Comparison of ENCODE assay signal across 10 mouse cellular contexts in the genomic region with DNA sequence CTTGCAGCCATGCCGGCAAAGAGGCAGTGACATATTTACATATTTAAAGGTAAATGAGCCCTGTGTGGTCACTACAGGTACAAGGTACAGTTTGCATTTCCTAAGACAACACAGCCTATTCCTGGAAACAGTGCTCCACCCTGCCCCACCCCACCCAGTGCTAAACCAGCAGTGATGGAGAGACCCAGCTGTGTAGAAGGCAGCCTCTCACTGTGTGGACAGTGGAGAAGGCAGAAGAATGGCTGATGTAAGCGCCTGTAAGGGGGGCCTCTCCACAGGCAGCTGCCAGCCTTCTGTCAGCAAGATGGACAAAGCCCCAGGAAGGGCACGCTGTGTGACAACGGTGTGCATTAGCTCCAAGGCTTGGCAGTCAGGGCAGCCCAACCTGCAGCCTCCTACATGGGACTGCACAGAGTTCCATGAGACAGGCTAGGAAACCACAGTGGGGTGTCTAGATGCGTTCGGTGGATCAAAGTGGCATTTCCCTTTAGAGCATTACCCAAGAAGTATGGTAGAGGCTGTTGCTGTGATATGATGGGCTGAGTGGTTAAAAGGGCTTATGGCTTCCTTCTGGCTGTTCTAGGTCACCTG.
DNase-seq lines count a peak whose midpoint lies in the region; ATAC-seq and TF ChIP-seq lines count a peak whose summit lies in the region.
"Had no signal": no experiment of that assay in that cellular context is flagged by ENCODE, and none has a peak within 500 bp of the region (broad histone marks: within the 10 kb centered on the region; RNA-seq: fewer than 3 reads in every experiment).

No protein-coding gene starts in this region.

- H3K4me3 ChIP-seq in heart, adult 2 months = no peak overlapping the region
- no peak overlapping the region for H3K4me3 ChIP-seq in hindbrain, embryonic 10.5 days
- no peak overlapping the region for H3K4me3 ChIP-seq in midbrain, embryonic 14.5 days (replicated peaks; ENCODE audit: low read depth, low read length)
- H3K4me3 ChIP-seq: limb, embryonic 12.5 days had no signal

- TF ChIP-seq POLR2A in heart, adult 2 months (IDR thresholded peaks at IDR 0.05; ENCODE audit: insufficient read depth, low read depth, low read length) = no peak

- intact Hi-C loops in heart, adult 2 months (cut with DNase I) = loop anchor here (5.0 kb wide), 2 partner anchors 566 to 616 kb away; no protein-coding TSS in a partner anchor

- TF ChIP-seq CTCF in heart, adult 2 months (IDR thresholded peaks at IDR 0.05) = no peak

- H3K36me3 ChIP-seq in heart, adult 2 months (ENCODE audit: control insufficient read depth, insufficient read depth, low read length) = no peaks in the 10 kb centered on the region
- H3K36me3 ChIP-seq in hindbrain, embryonic 10.5 days = no peaks in the 10 kb centered on the region
- H3K36me3 ChIP-seq in midbrain, embryonic 14.5 days (ENCODE audit: control insufficient read depth, insufficient read depth, low read length) = no peaks in the 10 kb centered on the region
- H3K36me3 ChIP-seq: limb, embryonic 12.5 days had no signal

- no peak overlapping the region for H3K27ac ChIP-seq in heart, adult 2 months
- peak overlapping the region; percentile 29; the same call in 1 of the 2 replicates for H3K27ac ChIP-seq in hindbrain, embryonic 10.5 days
- no peak overlapping the region for H3K27ac ChIP-seq in midbrain, embryonic 14.5 days (replicated peaks; ENCODE audit: low read depth, low read length)
- H3K27ac ChIP-seq: limb, embryonic 12.5 days had no signal

- H3K4me2 ChIP-seq in midbrain, embryonic 14.5 days (ENCODE audit: low read length) = no peak overlapping the region
- H3K4me2 ChIP-seq: limb, embryonic 12.5 days had no signal

- DNase-seq in heart, adult 11 months = peak; percentile 71
- no peak for DNase-seq in heart, adult 2 months
- DNase-seq in ES-CJ7 (ENCODE audit: low read depth, low spot score) = peak; percentile 55
- DNase-seq in hindbrain, embryonic 10.5 days (ENCODE audit: low spot score) = no peak
- peak; percentile 30 for DNase-seq in midbrain, embryonic 14.5 days
- no peak for DNase-seq in frontal cortex, postnatal 36 days (ENCODE audit: low spot score in 2 of 2)
- DNase-seq in layer of hippocampus, postnatal 10 days (ENCODE audit: low spot score in 2 of 2) = no peak
- DNase-seq in kidney, postnatal 36 days = no peak

- H3K9ac ChIP-seq in heart, adult 2 months (ENCODE audit: low read depth, low read length) = no peak overlapping the region
- no peak overlapping the region for H3K9ac ChIP-seq in midbrain, embryonic 14.5 days (replicated peaks; ENCODE audit: low read length)
- H3K9ac ChIP-seq: limb, embryonic 12.5 days had no signal

- no peak for TF ChIP-seq EP300 in heart, adult 2 months (IDR thresholded peaks at IDR 0.05; ENCODE audit: insufficient read depth, low read depth, low read length)

- no peaks in the 10 kb centered on the region for H3K27me3 ChIP-seq in heart, adult 2 months (ENCODE audit: control insufficient read depth, insufficient read depth, low read length)
- H3K27me3 ChIP-seq in hindbrain, embryonic 10.5 days (ENCODE audit: insufficient read depth, poor library complexity, severe bottlenecking) = peaks cover 9% of the 10 kb centered on the region
- no peaks in the 10 kb centered on the region for H3K27me3 ChIP-seq in midbrain, embryonic 14.5 days (ENCODE audit: control insufficient read depth, insufficient read depth, low read length)

- ATAC-seq in midbrain, embryonic 14.5 days (ENCODE audit: low FRiP score, low TSS enrichment) = 0 out of 2 replicates have a peak, but pooled peaks have one; percentile 27
- ATAC-seq: inflammation-experienced regulatory T-cells, adult 6 months had no signal

- H3K79me2 ChIP-seq in heart, adult 2 months (replicated peaks; ENCODE audit: control insufficient read depth, insufficient read depth, low read length) = no peaks in the 10 kb centered on the region

- no peaks in the 10 kb centered on the region for H3K9me3 ChIP-seq in hindbrain, embryonic 10.5 days
- H3K9me3 ChIP-seq in midbrain, embryonic 14.5 days (ENCODE audit: control insufficient read depth, low read length) = no peaks in the 10 kb centered on the region
- H3K9me3 ChIP-seq: limb, embryonic 12.5 days had no signal

- no peaks in the 10 kb centered on the region for H3K4me1 ChIP-seq in heart, adult 2 months (ENCODE audit: control insufficient read depth, insufficient read depth, low read length)
- H3K4me1 ChIP-seq in hindbrain, embryonic 10.5 days (replicated peaks) = peaks cover 18% of the 10 kb centered on the region
- no peaks in the 10 kb centered on the region; the same call in 1 of the 2 replicates for H3K4me1 ChIP-seq in midbrain, embryonic 14.5 days (ENCODE audit: control insufficient read depth, insufficient read depth, low read length)
- H3K4me1 ChIP-seq: limb, embryonic 12.5 days had no signal

- 66% methylated on average over 6 of the region's 6 CpGs for WGBS in heart, adult 2 months
- 56% methylated on average over 6 of the region's 6 CpGs for WGBS in hindbrain, embryonic 10.5 days
- 42% methylated on average over 6 of the region's 6 CpGs for WGBS in midbrain, embryonic 14.5 days

Comparison
In these comparisons a context has a peak if more than half of its experiments do, and no peak if none do; other contexts are left out.
1. DNase-seq: peak in heart, adult 11 months (single experiment), ES-CJ7 (single experiment) and midbrain, embryonic 14.5 days (single experiment); none in heart, adult 2 months (0 of 2), hindbrain, embryonic 10.5 days (single experiment), frontal cortex, postnatal 36 days (0 of 2), layer of hippocampus, postnatal 10 days (0 of 2) and kidney, postnatal 36 days (0 of 2).